Mouse (Mus musculus) stomach, postnatal 0 days (tissue): ENCODE results near the gene Clasp1.

Experiments
- CTCF ChIP-seq: IDR thresholded peaks from 2 replicates; pipeline ENCODE4 v1.5.1; 2016; ENCODE audit warnings: antibody characterized with exemption, low read depth, mild to moderate bottlenecking, moderate library complexity
- EP300 ChIP-seq: optimal IDR thresholded peaks from 2 replicates; pipeline ENCODE3; 2016; ENCODE audit warnings: antibody characterized with exemption

GRCm38 (mm10) chr1:118592933-118593332 is 204.1 kb downstream of the Clasp1 start:
- TF ChIP-seq CTCF (no peak), EP300 (no peak)
